Mouse (Mus musculus): ENCODE data around the gene Wapl.
A peak's percentile ranks its signal among the peaks of the same experiment; 100 is the strongest.

The Wapl gene

DNA sequence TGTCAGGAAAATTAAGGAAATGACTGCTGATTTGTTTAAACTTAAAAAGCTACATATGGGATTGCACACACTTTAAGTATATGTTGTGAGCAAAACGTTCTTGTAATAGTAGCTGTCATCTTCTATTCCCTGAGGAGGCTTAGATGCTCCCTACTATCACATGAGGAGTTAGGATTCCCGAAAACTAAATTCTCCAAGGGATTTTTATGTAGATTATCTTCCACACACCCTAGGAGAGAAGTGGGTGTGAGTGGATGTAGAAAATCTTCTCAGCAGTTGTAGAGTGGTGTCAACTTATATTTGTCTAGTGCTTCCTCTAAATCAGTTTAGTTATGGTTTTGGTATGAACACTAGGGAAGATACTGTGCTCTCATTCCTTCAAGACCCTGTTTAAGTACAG, 36.5 kb downstream of the Wapl start:
- no peak for DNase-seq

DNA sequence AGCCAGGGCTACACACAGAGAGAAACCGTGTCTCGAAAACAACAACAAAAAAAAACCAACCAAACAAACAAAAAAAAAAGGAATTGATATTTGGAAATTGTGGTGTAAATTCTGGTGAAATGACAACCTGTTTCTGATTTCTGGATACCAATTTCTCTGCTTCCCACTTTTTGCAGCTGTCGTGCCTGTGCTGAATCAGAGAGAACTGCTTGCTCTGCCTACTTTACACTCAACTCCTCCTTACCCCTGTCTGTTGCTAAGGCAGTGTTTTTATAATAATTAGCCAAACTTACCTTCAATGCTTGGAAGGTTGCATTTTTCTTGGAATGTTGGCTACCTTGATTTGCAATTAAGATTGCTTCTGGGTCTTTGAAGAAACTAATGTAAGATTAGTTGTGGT, 38.3 kb downstream of the Wapl start:
- DNase-seq, result no peak

DNA sequence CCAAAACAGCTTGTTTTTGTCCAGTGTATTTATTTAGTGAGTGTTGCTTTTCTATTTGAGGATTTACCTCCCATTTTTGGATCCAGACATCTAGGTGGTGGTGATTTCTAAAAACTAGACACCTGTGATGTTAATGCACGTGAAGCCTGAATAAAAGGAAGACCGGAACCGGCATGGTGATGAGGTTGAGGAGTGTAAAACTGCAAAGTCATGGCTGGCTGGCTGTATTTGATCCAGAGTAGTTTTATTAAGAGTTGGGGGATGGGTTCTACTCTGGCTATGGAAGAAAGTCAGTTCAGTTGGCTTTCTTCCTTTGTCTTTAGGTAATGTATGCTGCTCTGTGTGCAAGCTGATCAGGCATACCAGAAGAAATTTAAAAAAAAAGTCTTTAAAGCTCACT, 39.1 kb downstream of the Wapl start:
- DNase-seq, result no peak

DNA sequence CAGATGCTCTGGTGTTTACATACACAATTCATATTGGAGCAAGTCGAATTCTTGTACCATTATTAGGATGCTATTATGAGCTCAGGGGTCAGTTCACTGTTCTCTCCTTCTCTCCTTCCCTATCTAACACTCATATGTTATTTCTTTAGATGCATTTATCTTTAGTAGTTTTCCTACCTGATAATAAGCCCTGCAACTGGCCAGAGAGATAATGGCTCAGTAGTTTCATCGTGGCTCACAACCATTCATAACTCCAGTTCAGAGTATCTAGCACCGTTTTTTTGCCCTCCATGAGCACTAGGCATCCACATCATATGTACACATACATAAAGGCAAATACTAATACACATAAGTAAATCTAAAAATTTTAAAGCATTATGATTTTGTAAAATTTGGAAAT, 44.4 kb downstream of the Wapl start:
- DNase-seq, result no peak

DNA sequence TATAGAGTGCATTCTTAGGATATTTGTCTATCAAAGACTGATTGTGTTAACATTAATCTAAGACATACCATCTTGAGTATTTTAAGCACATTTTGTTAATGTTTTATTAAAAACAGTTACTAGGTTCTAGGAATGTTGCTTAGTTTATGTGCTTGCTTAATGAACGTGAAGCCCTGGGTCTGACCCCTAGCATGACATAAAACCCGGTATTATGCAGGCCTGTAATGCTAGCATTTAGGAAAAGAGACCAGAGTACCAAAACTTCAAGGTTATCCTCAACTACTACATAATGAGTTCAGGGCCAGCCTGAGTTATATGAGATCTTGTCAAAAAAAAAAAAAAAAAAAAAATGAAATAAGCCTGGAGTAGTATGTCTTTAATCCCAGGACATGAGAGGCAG, 54.0 kb downstream of the Wapl start:
- DNase-seq, result no peak

DNA sequence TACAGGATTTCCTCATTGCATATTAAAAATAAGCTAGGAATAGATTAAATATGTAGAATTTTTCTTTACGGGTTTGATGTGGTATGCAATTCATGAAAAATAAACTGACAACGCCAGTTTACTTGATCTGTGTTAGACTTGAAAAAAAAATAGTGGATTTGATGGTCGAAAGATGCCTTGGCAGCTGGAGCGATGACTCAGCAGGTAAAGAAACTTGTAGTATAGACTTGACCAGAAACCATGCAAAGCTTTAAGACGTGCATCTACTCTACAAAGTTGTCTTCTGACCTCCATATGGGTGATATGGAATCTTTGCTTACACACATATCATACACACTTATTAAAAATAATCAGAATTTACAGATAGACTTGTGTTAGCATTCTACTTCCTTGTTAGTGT, 61.7 kb downstream of the Wapl start:
- DNase-seq, result no peak

DNA sequence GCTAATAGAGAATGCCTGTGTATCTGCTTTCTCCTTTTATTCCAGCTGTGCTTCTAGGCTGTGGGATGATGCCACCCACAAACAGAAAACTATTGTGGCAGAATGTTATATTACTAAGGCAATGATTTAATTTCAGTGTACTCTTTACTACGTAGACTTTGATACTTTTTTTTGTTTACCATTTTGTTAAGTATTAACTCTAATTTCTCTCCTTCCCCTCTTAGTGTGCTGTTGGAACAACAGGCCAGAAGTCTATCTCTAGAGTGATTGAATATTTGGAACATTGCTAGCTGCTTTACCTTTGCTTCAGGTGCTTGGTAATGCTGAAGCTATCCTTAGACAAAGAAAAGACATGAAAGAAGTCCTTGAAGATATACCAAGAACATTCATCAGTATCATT, 71.7 kb downstream of the Wapl start:
- DNase-seq, result no peak

DNA sequence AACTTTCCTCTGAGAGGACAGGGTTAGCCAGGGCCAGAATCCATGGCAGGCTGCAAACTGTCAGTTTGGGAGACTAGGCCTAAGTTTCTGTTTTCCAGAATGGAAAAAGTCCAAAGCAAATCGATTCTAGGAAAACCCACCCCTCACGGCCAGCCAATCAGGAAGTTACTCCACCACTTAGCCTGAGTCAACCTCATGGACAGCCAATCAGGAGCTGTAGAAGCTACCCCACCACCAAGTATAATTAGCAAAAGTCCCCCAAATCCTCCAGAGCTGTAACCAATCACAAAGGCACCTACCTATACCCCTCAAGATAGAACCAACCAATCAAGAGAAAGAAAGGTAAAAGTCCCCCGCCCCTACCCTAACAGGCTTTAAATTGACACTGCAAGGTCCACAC, 82.0 kb downstream of the Wapl start:
- DNase-seq, result no peak

DNA sequence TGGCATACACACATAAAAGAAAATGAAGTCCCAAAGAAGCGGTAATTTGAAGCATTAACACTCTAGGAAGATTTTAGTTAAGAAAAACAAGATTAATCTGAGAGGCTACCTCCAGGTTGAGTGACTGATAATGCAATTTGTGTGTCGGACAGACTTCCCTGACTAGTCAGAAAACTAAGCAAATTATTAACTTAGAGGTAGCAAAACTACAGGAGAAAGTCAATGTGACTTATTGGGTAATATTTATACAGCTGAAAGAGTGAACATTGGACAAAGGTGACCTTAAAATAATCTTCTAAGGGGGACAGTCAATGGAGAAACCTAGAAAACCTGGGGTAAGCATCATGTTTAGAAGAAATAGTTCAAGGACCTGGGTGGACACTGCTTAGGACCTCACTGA, 86.2 kb downstream of the Wapl start:
- no peak for DNase-seq

DNA sequence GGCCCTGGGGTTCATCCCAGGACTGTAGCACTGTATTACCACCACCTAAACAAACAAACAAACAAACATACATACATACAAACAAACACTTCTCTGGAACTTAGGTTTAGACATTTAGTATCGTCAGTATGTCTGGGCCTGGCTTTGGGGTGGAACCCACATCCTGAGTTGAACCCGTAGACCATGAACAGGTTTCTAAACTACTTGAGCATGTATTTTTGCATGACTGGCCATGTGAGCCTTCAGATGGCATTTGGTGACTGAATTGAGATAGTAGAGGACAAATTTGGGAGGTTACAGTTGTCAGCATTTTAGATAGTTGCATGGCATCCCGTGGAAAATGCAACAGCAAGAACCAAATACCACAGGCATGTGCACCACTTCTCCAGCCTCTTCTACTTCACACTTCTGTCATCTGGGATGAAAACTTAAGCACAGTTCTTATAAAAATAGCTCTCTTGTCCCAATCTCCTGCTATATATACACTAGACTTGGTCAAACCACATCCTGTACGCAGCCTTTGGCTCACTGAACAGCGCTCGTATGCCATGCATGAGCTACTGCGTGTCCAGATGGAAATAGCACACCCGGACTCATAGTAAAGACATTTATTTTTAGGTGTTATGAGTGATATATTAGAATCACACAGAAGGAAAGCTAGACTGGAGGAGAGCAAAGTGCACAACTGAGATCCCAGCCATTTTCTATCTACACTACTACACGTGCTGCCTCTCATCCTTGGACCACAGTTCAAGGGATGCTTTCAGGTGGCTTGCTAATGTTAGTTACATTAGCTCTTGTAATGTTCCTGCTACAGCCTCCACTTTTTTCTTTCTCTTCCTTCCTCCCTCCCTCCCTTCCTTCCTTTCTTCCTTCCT, 87.6 kb downstream of the Wapl start:
- DNase-seq, result no peak

DNA sequence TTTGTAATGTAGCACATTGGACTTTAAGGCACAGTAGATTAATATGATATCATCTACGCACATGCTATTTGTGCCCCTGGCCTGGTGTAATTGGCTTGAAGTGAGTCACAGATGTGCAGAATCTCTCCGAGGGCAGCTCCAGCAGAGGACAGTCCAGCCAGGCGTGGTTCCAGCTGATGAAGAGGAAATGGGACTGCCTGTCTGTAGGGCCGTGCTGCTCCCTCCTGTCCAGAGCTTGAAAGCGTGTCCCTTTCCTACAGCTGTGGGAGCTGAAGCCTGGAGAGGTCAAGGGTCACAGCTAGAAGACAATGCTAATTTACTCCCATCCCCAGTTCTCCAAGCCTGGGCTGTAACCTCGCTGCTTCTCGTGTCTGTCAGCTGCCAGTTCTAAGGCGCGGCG, 89.0 kb downstream of the Wapl start:
- no peak for DNase-seq

DNA sequence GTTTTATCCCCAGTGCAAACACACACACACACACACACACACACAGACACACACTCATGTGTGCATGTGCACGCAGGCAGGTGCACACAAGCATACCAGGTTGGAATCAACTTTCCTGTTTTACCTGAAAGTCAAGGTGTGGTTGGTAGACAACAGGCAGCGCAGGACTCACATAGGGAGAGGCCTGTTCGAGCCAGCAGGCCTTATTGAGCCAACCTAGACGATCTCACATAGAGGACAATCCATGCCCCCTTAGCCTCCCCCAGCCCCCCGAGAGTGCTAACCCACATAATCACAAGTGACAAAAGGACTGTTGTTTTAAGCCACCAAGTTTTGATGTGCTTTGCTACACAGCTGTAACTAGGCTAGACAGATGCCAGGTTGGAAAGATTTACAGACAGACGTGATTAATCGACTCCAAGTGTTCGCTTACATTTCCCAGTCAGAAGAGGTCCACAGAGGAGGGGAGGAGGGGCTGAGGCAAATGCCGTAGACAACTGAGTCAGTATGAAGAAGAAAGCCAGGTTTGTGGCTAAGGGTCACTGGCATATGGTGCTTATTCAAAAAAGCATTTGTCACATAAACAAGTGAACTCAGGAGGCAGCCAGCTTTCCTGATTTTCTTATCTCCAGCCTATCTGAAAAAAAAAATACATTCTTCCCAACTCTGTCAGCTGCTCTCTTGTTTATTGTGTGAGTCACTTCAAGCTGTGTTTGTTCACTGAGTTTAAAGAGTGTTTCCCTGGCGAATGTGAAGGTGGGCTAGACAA, 90.2 kb downstream of the Wapl start:
- no peak for DNase-seq

DNA sequence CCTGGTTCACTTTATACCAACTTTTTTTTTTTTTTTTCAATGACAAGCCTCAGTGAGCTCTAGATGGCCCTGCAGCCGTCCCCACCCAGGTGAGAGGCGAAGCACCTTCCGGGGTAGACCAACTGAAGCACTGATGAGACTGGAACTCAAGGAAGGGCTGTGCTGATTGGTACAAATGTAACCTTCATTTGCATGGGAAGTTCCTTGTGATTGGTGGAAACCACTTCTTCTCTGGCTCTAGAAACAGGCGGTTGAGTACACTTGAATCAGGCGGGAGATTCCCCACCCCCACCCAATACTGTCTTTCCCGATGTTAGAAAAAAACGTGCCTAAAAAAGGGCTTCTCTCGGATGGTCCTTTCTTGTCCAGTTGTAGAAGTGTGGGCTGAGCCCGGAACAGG, 91.2 kb downstream of the Wapl start:
- no peak for DNase-seq

DNA sequence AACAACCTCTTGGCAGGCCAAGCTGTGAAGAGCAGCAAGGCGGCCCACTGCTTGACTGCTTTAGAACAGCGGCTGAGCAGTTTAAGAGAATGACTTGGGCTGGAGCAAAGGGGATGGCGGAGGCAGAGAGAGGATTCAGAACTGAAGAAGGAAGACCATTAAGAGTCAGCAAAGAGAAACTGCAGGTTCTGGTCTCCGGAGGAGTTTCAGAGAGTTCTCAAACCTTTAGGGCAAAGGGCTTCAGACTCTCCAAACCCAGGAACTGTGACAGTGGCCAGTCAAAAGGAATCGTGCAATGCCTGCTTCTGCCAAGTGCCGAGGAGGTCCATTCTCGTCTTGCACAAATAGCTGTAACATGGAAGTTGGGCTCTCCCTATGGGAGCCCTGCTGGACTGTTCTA, 91.7 kb downstream of the Wapl start:
- no peak for DNase-seq

DNA sequence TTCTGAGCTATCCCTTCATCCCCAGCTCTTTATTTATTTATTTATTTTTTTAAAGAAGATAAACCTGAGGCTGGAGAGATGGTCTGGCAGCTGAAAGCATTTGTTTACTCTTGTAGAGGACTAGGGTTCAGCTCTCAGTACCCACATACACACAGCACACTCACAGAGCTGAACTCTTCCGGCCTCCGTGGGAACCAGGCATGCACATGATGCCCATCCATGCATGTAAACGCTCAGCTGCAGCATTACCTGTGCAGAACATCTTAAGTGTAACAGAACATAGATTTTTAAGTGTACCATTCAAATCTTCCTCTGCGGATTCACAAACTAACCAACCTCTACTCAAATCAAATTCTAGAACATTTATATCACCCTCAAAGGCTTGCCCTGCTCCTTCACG, 92.5 kb downstream of the Wapl start:
- DNase-seq, result no peak

DNA sequence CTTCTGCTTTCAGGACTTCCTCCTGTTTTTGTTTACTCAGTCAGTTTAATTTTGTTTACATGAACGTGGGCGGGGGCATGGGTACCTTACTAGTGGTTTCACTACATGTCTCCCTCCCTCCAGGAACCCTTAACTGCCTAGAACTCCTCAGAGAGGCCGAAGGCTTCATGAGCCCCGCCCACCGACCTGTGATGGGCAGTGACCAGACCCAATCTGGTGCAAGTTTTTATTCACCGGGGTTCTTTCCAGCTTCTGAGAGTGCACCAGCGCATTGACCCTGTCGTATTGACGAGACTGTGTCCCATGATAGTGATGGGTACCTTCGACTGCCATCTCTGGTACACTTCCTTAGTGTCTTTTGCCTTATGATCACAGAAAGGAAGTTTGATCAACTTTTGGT, 94.6 kb downstream of the Wapl start:
- peak; percentile 20 for DNase-seq

DNA sequence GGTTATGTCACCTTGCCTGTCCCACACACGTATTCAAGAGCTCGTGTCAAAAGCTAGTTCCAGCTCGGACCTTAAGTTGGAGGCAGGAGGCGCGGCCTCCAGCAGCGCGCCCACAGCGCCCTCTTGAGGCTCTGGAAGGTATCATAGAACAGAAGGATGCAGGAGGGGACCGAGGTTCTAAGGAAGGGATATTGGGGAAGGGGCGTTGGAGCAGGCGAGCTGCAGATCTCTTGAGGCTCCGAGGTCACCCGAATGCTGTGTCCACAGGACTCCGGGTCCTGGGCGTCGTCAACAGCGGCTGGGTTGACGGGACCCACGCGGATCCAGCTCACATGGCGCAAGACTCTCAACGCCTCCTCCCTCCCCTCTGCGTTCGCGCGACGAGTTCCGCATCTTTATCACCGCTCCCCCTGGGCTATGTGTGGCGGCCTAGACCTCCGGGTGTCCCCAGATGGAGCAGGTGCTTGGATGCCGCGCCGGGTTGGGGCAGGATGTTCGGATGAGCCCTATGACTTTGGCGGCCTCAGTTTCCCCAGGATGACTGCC, 95.4 kb downstream of the Wapl start:
- peak; percentile 48 for DNase-seq

DNA sequence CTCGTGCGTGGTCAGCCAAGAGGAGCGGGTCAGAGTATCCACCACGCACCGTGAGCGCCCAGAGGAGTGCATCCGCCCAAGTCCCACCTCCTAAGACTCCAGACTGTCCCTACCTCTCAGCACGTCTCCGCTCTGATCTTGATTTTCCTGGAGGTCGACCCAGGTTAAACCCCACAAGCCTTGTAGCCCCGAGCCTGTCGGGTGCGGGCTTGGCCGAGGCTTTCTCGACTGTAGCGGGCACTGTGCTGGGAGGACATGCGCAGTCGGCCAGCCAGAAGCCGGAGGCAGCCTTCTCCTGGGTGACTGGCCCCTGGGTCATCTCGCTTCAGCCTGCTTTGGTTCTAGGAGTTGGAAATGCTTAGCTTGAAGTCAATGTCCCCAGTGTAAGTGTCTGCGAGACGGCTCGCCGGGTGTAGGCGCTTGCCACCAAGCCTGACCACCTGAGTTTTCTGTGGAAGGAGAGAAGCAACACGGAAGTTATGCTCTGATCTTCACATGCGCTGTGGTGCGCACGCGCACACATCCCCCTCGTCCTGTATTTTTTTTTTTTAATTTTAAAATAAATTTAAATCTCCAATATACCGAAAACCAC, 95.9 kb downstream of the Wapl start:
- DNase-seq, result peak; percentile 5

DNA sequence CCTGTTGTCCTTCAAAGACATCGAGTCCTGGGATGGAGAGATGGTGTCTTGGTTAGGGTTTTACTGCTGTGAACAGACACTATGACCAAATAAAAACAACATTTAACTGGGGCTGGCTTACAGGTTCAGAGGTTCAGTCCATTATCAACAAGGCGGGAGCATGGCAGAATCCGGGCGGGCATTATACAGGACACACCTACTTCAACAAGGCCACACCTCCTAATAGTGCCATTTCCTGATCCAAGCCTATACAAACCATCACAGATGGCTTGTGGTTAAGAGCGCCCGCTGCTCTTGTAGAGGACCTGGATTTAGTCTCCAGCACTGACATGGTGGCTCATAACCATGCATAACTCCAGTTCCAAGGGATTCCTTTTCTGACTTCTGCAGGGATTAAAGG, 96.7 kb downstream of the Wapl start:
- no peak for DNase-seq

DNA sequence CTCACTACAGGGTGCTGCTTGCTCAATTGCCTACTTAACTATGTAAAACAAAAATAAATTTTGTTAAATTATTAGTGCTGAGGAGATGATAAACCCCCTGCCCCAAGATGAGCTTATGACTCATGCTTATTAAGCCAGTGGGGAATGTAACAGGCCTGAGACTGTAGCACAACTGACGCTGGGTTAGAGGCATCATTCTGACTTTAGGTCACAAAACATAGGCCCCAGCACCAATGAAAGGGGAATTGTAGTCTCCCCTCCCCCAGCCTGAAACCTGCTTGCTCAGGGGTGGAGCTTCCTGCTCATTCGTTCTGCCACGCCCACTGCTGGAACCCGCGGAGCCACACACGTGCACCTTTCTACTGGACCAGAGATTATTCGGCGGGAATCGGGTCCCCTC, 97.9 kb downstream of the Wapl start:
- no peak for DNase-seq

DNA sequence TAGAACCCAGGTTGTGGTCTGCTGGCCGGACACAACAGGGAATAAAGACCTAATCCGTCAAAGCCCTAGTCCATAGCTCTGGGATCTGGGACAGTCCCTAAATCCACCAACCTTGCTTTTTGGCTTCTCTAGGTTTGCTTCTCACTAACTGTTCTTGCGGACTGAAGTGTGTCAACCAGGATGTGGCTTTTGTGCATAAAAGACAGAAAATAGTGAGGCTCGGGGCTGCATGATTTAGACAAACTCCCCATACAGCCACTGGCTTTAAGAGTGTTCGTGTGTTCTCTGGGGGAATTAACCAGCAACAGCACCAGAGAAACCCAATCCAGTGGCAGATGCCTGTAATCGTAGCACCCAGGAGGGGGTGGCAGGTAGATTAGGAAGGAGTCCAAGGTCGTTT, 98.4 kb downstream of the Wapl start:
- no peak for DNase-seq

DNA sequence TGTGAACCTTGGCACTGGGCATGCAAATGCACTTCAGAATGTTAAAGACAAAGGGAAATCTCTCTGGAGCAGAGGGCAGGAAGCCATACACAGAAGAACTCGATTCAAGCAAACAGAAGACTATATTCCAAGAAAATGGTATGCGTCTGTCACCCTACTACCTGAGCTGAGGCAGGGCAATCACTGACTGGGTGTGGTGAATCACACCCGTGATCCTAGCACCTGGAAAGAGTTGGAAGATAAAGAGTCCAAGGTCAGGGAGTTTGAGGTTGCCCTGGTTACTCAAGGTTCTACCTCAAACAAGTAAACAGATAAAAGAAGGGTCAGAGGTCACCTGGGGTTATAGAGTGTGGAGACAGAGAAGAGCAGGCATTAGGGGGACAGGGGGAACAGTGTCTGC, 100.0 kb downstream of the Wapl start:
- DNase-seq, result no peak

DNA sequence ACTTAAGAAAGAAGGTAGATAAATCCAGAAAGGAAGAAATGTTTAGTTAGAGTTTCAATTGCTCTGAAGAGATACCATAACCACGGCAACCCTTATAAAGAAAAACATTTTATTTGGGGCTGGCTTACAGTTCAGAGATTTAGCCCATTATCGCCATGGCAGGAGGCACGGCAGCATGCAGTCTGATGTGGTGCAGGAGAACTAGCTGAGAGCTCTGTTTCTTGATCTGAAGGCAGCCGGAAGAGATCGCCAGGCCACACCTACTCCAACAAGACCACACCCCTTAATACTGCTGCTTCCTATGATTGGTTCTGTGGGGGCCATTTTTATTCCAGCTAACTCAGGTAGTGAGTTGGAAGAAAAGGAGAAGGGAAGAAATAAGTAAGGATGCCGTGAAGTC, 100.5 kb downstream of the Wapl start:
- DNase-seq, result no peak
